Mouse (Mus musculus) heart, embryonic 10.5 days (tissue): ENCODE measurements around the gene Cdc42ep1. TPM values are rescaled to one million over a fixed set of nuclear protein-coding genes. Genes with fewer than 3 reads are reported as not detected.

Experiments used
- DNase-seq: peaks from one replicate; pipeline ENCODE4 v3.0.0-alpha.2; 2017; ENCODE audit warnings: low spot score
- H3K27ac ChIP-seq: fragments of 300-500 bp; sonication (generic); 2 replicates; pipeline ENCODE4 v1.5.1; 2016; ENCODE audit warnings: mild to moderate bottlenecking
- H3K27me3 ChIP-seq: fragments of 300-500 bp; sonication (generic); 2 replicates; pipeline ENCODE4 v1.6.1; 2016; ENCODE audit warnings: mild to moderate bottlenecking; ENCODE audit not compliant: poor library complexity, insufficient read depth, severe bottlenecking
- H3K36me3 ChIP-seq: fragments of 300-500 bp; sonication (generic); 2 replicates; pipeline ENCODE4 v1.6.1; 2016; ENCODE audit warnings: mild to moderate bottlenecking, moderate library complexity
- H3K4me1 ChIP-seq: fragments of 300-500 bp; sonication (generic); 2 replicates; pipeline ENCODE4 v1.6.1; 2016; ENCODE audit warnings: mild to moderate bottlenecking
- H3K4me3 ChIP-seq: fragments of 300-500 bp; sonication (generic); 2 replicates; pipeline ENCODE4 v1.5.1; 2016; ENCODE audit warnings: mild to moderate bottlenecking, moderate library complexity
- H3K9me3 ChIP-seq: fragments of 300-500 bp; sonication (generic); 2 replicates; pipeline ENCODE4 v1.6.1; 2016; ENCODE audit warnings: mild to moderate bottlenecking, moderate library complexity
- WGBS: fragments of 180-500 bp; shearing (Covaris S2); methylation state at CpG from one replicate; pipeline ENCODE4 v1.1.7; 2016; 5-methylcytosine and 5-hydroxymethylcytosine counted together
- polyA plus RNA-seq: library from polyadenylated mRNA; unstranded; fragments of >200 nt; fragmentation: Nextera tagmentation; extraction: Ambion mirVana; gene quantifications from 2 replicates; pipeline ENCODE4 v1.2.1, GENCODE M21; 2016

Cdc42ep1 gene
- polyA plus RNA-seq, result 35.1 and 37.3 TPM in 2 replicates

DNA sequence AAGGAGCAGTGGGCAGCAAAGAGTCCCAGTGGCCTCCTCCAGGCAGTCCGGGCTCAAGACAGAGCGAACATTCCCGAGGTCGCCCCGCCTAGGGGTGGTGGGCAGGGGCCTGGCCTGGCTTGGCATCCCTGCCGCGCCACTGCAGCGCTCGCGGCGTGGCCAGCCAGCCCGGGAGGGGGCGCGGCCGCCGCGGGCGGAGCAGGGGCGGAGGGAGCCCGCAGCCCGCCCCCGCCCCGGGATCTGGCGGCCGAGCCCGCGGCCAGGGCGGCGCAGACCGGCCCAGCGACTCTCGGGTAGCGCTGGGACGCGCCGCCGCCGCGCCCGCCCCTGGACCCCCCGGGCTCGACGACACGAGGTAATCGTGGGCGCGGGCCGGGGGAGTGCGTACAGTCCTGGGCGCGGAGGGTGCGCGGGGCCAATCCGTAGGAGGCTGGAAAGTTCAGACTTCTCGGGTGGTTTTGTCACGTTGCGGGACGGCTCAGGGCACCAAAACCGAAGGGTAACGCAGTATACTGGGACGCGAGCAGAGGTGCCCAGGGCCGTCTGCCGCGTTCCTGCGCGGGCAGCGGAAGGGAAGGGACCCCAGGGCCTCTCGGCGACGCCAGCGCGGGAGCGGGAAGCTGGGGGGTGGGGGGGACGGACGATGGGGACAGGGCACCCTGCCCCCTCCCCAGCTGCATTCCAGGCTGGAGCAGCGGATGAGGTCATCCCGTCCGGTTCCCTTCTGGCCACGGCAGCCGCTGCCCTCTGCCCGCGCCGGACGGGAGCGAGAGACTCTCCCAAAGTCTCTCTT is at the start of gene Cdc42ep1:
Gene Cdc42ep1, plus strand, starts transcription at position 254 of the 793 bp plus-strand sequence.
- Histone ChIP-seq H3K27ac (peak within 1 kb of the TSS; percentile 96), H3K4me3 (peak within 1 kb of the TSS; percentile 76), H3K4me1 (peaks cover 79% of the 10 kb centered on the region), H3K36me3 (peaks cover 13% of the 10 kb centered on the region), H3K27me3 (peaks cover 40% of the 10 kb centered on the region), H3K9me3 (no peaks in the 10 kb centered on the region)
- WGBS, result under 1% methylated on average over 86 of the region's 86 CpGs
- DNase-seq, result no peak

GRCm38 (mm10) chr15:78796196-78797059 is 46.0 kb upstream of the Cdc42ep1 start:
- DNase-seq, result no peak
- 49% methylated on average over 25 of the region's 25 CpGs for WGBS

DNA sequence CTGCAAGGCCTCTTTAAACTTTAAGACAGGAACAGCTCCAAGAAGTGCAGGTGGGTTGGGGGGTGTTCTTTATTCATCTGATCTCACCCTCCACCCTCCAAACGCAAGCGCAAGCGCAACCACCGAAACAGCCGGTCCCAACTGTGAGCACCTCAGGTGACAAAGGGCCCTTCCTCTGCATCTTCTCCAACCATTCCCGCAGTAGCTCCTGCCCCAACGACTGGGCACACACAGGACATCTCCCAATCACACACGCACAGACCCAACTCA is 45.4 kb upstream of the Cdc42ep1 start:
- H3K27me3 ChIP-seq, result peaks cover 58% of the 10 kb centered on the region
- H3K4me1 ChIP-seq, result peaks cover 28% of the 10 kb centered on the region
- H3K27ac ChIP-seq, result no peak overlapping the region
- WGBS, result 90% methylated on average over 8 of the region's 8 CpGs
- no peak for DNase-seq
- H3K9me3 ChIP-seq, result no peaks in the 10 kb centered on the region
- peaks cover 5% of the 10 kb centered on the region; the same call in 1 of the 2 replicates for H3K36me3 ChIP-seq
- H3K4me3 ChIP-seq, result no peak overlapping the region

More at GRCm38 (mm10) chr15:78796196-78797059, 46.0 kb upstream of the Cdc42ep1 start:
- Histone ChIP-seq H3K36me3 (peaks cover 5% of the 10 kb centered on the region; the same call in 1 of the 2 replicates), H3K9me3 (no peaks in the 10 kb centered on the region), H3K27me3 (peaks cover 55% of the 10 kb centered on the region), H3K4me3 (no peak overlapping the region), H3K27ac (peak overlapping the region; percentile 56), H3K4me1 (peaks cover 22% of the 10 kb centered on the region)

DNA sequence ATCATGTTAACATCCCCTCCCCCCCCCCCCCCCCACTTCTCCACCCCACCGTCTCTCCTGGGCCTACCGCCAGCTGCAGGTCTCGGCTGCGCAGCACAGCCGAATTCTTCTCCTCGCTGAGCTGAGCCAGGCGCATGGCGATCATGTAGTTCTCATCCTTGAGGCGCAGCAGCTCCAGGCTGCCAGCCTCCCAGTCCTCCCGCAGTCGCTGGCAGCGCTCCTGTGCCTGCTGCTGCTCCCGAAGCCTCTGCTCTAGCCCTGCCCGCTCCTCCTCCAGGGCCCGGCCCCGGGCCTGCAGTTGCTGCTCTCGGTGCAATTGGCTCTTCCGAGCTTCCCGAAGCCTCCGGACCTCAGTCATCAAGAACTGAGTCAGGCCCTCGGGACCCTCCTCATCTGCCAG is 43.4 kb upstream of the Cdc42ep1 start:
- Histone ChIP-seq H3K36me3 (0 out of 2 replicates have a peak, but pooled peaks cover under 1% of the 10 kb centered on the region), H3K27ac (no peak overlapping the region), H3K9me3 (no peaks in the 10 kb centered on the region), H3K27me3 (peaks cover 70% of the 10 kb centered on the region), H3K4me1 (peaks cover 48% of the 10 kb centered on the region), H3K4me3 (no peak overlapping the region)
- WGBS, result 58% methylated on average over 21 of the region's 21 CpGs
- DNase-seq, result no peak

GRCm38 (mm10) chr15:78801571-78801970 is 40.9 kb upstream of the Cdc42ep1 start:
- no peak for DNase-seq
- H3K4me1 ChIP-seq, result peaks cover 50% of the 10 kb centered on the region
- no peaks in the 10 kb centered on the region for H3K9me3 ChIP-seq
- WGBS, result 76% methylated on average over 9 of the region's 9 CpGs
- no peak overlapping the region for H3K27ac ChIP-seq
- peaks cover 78% of the 10 kb centered on the region for H3K27me3 ChIP-seq
- H3K4me3 ChIP-seq, result peak overlapping the region; percentile 71
- H3K36me3 ChIP-seq, result no peaks in the 10 kb centered on the region

DNA sequence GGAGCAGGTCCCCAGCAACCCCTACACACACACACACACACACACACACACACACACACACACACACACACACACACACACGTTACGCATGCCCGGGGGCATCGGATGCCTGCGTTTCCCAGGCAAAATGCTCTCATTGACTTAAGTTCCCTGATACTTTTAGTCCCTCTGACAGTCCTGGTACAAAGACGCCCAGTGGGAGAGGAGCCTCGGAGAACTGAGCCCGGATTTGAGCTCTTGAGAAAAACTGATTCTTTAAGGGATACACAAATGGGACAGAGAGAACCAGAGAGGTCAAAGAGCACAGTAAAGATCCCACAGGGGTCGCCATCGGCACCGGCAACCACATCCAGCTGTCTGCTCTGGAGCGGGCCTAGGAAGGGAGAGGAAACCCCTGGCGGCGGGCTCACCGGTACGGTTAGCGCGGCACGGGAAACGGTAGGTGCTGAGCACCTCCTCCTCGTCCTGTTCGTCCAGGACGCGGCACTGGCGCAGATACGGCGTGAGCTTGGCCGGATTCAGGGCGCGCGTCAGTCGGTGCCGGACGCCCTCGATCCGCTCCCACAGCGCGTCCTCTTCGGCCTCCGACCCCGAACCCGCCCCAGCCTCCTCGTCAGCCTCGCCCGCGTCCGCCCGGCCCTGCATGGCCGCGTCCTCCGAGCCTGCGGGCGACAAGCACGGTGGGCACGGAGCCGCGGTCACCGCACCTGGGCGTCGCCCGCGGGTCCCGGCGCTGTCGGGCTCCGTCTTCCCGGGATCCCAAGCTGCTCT is 40.3 kb upstream of the Cdc42ep1 start:
- peak overlapping the region; percentile 71 for H3K4me3 ChIP-seq
- H3K27me3 ChIP-seq, result peaks cover 75% of the 10 kb centered on the region
- no peaks in the 10 kb centered on the region for H3K36me3 ChIP-seq
- peaks cover 49% of the 10 kb centered on the region for H3K4me1 ChIP-seq
- 7% methylated on average over 67 of the region's 67 CpGs for WGBS
- no peak for DNase-seq
- no peaks in the 10 kb centered on the region for H3K9me3 ChIP-seq
- H3K27ac ChIP-seq, result peak overlapping the region; percentile 85

- Histone ChIP-seq H3K27me3 (peaks cover 72% of the 10 kb centered on the region), H3K9me3 (no peaks in the 10 kb centered on the region), H3K4me1 (peaks cover 48% of the 10 kb centered on the region), H3K4me3 (peak within 1 kb of the TSS; percentile 71), H3K27ac (peak within 1 kb of the TSS; percentile 85), H3K36me3 (no peaks in the 10 kb centered on the region)
- under 1% methylated on average over 70 of the region's 70 CpGs for WGBS
- DNase-seq, result no peak
These were observed 39.5 kb upstream of the Cdc42ep1 start, which contains the start of gene Card10 for GRCm38 (mm10) chr15:78802776-78803391. TSS of gene Card10 (minus strand) at chr15:78803042.

DNA sequence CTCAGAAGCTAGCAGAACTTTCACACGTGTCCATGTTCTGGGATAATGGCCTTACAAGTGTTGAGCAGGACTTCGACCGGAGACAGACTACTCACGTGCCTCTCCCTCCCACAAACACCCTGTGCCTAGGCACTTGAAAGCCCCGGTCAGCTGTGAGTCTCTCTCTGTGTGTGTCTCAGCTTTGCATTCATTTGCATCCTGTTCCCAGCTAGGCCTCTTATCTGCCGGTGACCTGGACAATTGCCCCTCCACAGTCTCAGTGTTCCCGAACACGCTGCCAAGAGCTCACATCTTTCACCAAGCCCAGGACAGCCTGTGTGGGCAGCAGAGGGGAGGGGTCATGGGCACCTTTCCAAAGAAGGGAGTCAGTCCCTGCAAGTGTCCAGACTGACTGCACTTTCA is 38.9 kb upstream of the Cdc42ep1 start:
- peak overlapping the region; percentile 85; the same call in 1 of the 2 replicates for H3K27ac ChIP-seq
- peaks cover 70% of the 10 kb centered on the region for H3K27me3 ChIP-seq
- no peaks in the 10 kb centered on the region for H3K36me3 ChIP-seq
- WGBS, result 4% methylated on average over 8 of the region's 8 CpGs
- no peak for DNase-seq
- no peaks in the 10 kb centered on the region for H3K9me3 ChIP-seq
- peaks cover 48% of the 10 kb centered on the region for H3K4me1 ChIP-seq
- peak overlapping the region; percentile 71 for H3K4me3 ChIP-seq

- 12% methylated on average over 6 of the region's 6 CpGs for WGBS
- H3K36me3 ChIP-seq, result no peaks in the 10 kb centered on the region
- H3K4me3 ChIP-seq, result no peak overlapping the region
- DNase-seq, result no peak
- no peaks in the 10 kb centered on the region for H3K9me3 ChIP-seq
- no peak overlapping the region for H3K27ac ChIP-seq
- peaks cover 48% of the 10 kb centered on the region for H3K4me1 ChIP-seq
- peaks cover 65% of the 10 kb centered on the region for H3K27me3 ChIP-seq
These were observed 38.1 kb upstream of the Cdc42ep1 start for GRCm38 (mm10) chr15:78804326-78804725.

DNA sequence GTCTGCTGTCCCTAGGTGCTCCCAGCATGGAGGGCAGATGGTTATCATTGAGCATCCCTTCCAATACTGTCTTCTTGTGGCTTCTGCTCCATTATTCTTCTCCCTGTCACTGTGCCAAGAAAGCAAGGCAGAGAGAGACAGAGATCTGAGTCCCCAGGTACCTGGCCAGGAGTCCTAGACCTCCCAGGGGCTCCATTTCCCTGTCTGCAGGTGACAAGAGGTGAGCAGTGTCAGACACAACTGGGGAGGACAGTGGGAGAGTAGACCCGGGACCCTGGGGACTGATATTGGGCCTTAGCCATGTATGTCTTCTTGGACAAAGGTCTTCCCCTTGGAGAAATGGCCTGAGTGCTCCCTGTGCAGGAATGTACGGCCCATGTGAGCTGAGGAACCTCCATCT is 37.1 kb upstream of the Cdc42ep1 start:
- DNase-seq, result no peak
- Histone ChIP-seq H3K4me1 (peaks cover 55% of the 10 kb centered on the region), H3K9me3 (no peaks in the 10 kb centered on the region), H3K36me3 (no peaks in the 10 kb centered on the region), H3K4me3 (no peak overlapping the region), H3K27me3 (peaks cover 65% of the 10 kb centered on the region), H3K27ac (no peak overlapping the region)
- whole genome bisulfite sequencing, result 70% methylated on average over 2 of the region's 2 CpGs

- H3K9me3 ChIP-seq, result no peaks in the 10 kb centered on the region
- peaks cover 60% of the 10 kb centered on the region for H3K4me1 ChIP-seq
- no peak for DNase-seq
- H3K27me3 ChIP-seq, result peaks cover 54% of the 10 kb centered on the region
- H3K36me3 ChIP-seq, result no peaks in the 10 kb centered on the region
- no peak overlapping the region for H3K4me3 ChIP-seq
- 28% methylated on average over 2 of the region's 2 CpGs for WGBS
- no peak overlapping the region for H3K27ac ChIP-seq
These were observed 35.8 kb upstream of the Cdc42ep1 start for GRCm38 (mm10) chr15:78806614-78807013.

DNA sequence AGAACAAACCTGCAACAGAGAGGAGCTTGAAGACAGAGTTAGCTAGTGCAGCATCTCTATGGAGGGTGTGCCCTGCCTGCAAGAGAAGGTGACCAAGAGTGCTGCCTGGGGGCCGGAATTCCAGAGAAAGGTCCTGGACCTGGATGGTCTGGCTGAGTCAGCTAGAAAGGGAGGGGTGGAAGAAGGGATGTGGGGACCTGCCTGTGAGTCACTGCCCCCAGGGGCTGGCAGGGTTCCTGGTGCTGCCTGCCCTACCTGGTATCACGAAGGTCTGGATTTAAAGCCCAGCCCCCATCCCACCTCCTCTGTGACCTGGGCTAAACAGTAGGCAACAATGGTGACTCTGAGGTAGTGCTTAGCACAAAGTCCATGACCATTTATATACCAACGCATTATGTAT is 35.3 kb upstream of the Cdc42ep1 start:
- WGBS, result 57% methylated on average over 3 of the region's 3 CpGs
- H3K27me3 ChIP-seq, result peaks cover 49% of the 10 kb centered on the region

More for the DNA sequence above, 35.3 kb upstream of the Cdc42ep1 start:
- Histone ChIP-seq H3K4me3 (no peak overlapping the region), H3K36me3 (no peaks in the 10 kb centered on the region), H3K9me3 (no peaks in the 10 kb centered on the region), H3K4me1 (peaks cover 55% of the 10 kb centered on the region), H3K27ac (no peak overlapping the region)
- no peak for DNase-seq
